ENCODE assay signal across 19 mouse cellular contexts in the genomic region with DNA sequence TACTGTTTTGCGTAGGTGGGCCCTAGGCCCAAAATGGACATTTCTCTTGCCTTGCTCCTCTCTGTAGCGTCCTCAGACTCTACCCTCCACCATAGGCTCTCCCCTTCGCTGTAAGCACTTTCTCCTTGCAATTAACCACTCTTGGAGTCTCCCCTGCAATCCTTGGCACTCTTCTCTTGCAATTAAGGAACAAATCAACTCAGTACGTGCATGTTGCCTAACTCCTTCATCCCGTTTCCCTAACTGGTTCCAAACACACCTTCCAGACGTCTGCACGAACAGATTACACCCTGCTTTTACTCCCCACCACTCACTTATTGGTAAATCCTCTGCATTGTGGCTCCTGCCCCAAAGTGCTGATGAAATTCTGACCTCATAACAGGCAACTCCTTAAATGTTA.
"Had no signal": no experiment of that assay in that cellular context is flagged by ENCODE, and none has a peak within 500 bp of the region (broad histone marks: within the 10 kb centered on the region; RNA-seq: fewer than 3 reads in every experiment).

No protein-coding gene starts in this region.

- H3K4me1 ChIP-seq: midbrain, embryonic 13.5 days; midbrain, embryonic 15.5 days; neural tube, embryonic 13.5 days; neural tube, embryonic 15.5 days; stomach, embryonic 15.5 days had no signal

- H3K4me2 ChIP-seq: lung, embryonic 14.5 days; midbrain, embryonic 13.5 days; midbrain, embryonic 15.5 days; neural tube, embryonic 13.5 days; neural tube, embryonic 15.5 days; stomach, embryonic 15.5 days had no signal

- ATAC-seq: midbrain, embryonic 13.5 days; midbrain, embryonic 15.5 days had no signal

- H3K27me3 ChIP-seq: midbrain, embryonic 13.5 days; midbrain, embryonic 15.5 days; neural tube, embryonic 13.5 days; neural tube, embryonic 15.5 days; stomach, embryonic 15.5 days had no signal

- DNase-seq: lung, adult 18-20 months; lung, embryonic 14.5 days; lung, postnatal 10 days; lung, postnatal 4 days; retina, postnatal 1 day; right cerebral cortex, adult 18-20 months; right cerebral cortex, postnatal 25 days; right cerebral cortex, postnatal 4 days; spleen, adult 18-20 months; thymus, adult 2 months; thymus, postnatal 25 days; thymus, postnatal 4 days had no signal

- H3K9me3 ChIP-seq: midbrain, embryonic 10.5 days; midbrain, embryonic 13.5 days; midbrain, embryonic 15.5 days; neural tube, embryonic 13.5 days; neural tube, embryonic 15.5 days; stomach, embryonic 15.5 days had no signal

- H3K9ac ChIP-seq: lung, embryonic 14.5 days; midbrain, embryonic 13.5 days; midbrain, embryonic 15.5 days; neural tube, embryonic 13.5 days; neural tube, embryonic 15.5 days; stomach, embryonic 15.5 days had no signal

- H3K4me3 ChIP-seq: midbrain, embryonic 10.5 days; midbrain, embryonic 13.5 days; midbrain, embryonic 15.5 days; neural tube, embryonic 13.5 days; neural tube, embryonic 15.5 days; stomach, embryonic 15.5 days had no signal

- H3K36me3 ChIP-seq: midbrain, embryonic 10.5 days; midbrain, embryonic 13.5 days; midbrain, embryonic 15.5 days; neural tube, embryonic 13.5 days; neural tube, embryonic 15.5 days; stomach, embryonic 15.5 days had no signal

- H3K27ac ChIP-seq: midbrain, embryonic 10.5 days; midbrain, embryonic 13.5 days; midbrain, embryonic 15.5 days; neural tube, embryonic 13.5 days; neural tube, embryonic 15.5 days; stomach, embryonic 15.5 days; stomach, postnatal 0 days had no signal
